Mouse (Mus musculus) cerebellum, adult (tissue): Measurements from ENCODE around the gene Atp8b3.

Source experiments
- ATAC-seq: cut with Nextera tagmentation; 2 replicates; pipeline ENCODE4 v1.9.2; 2017; ENCODE audit warnings: mild to moderate bottlenecking, moderate library complexity, mixed read lengths; ENCODE audit not compliant: insufficient number of reproducible peaks, low FRiP score, low TSS enrichment

Atp8b3 gene

DNA sequence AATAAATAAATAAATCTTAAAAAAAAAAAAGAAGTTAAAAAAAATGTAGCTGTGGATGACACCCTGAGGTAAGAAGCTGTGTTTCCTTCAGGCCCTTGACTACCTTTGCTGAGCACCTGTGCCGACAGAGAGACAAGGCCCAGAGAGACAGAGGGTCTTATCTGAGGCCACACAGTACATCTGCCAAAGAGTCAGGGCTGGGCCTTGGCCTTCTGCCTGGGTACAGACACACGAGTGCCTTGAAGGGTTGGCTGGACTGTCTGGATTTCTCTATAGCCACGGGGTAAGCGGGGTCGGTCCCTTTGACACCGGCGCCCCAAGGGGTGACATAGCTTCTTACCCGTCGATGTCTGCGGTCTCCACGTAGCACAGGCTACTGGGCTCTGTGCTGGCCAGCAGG, 6.1 kb downstream of the Atp8b3 start:
- no peak for ATAC-seq

DNA sequence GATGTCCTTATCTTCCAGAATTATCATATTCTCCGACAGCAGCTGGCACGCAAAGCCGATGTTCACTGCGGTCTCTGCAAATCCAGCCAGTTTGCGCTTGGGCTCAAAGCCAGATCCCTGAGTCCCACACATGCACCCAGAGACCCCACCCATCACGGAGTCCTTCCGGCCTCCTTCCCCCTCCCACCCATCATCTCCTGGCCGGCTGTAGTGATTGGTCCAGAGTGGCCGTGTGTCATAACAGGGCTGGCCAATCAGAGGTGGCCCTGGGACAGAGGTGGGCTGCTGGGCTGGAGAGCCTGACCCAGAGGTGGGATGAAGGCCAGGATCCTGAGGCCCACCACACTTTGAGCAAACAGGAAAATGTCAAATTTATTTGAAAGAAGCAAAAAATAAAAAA, 12.8 kb downstream of the Atp8b3 start:
- ATAC-seq: no peak

DNA sequence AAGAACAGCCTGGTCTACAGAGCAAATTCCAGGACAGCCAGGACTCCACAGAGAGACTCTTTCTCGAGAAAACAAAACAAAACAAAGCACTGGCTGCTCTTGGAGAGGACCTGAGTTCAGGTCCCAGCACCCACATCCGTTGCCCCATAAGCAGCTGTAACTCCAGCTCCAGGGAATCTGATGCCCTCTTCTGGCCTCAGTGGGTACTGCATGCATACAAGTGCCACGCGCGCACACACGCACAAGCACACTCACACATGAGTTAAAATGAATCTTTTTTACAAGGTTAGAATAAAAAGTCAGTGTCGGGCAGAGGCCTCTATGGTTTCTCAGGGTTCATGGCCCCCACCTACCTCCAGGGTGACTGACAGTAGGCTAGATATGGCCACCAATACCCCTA, 15.6 kb downstream of the Atp8b3 start:
- no peak for ATAC-seq

DNA sequence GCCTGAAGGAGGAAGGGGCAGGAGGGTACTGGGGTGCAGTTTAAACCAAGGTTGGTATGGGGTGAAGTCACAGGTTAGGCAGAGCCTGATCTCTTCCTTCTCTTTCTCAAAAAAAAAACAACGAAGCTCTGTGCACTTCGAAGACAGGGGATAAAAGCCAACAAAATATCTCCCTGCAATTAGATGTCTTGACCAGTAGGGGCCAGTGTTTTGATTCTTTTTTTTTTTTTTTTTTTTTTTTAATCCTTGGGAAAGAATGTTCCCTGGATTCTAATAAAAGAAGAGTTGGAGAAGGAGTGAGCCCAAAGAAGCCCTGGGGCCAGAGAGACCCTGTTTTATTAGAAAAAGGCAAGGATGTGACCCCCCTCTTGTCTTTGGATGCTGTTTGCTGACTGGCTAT, 19.6 kb downstream of the Atp8b3 start:
- ATAC-seq: no peak

DNA sequence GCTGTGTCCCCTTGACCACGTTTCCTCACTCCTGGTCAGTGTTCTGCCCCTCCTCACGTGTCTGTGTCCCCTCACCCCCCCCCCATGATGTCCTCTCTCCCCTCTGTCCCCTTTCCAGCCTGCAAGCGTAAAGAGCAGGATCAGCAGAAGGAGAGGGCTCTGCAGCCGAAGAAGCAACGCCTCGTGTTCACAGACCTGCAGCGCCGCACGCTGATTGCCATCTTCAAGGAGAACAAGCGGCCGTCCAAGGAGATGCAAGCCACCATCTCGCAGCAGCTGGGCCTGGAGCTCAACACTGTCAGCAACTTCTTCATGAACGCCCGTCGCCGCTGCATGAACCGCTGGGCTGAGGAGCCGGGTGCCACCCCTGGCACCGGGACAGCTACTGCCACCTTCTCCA, 25.2 kb downstream of the Atp8b3 start:
- no peak for ATAC-seq

DNA sequence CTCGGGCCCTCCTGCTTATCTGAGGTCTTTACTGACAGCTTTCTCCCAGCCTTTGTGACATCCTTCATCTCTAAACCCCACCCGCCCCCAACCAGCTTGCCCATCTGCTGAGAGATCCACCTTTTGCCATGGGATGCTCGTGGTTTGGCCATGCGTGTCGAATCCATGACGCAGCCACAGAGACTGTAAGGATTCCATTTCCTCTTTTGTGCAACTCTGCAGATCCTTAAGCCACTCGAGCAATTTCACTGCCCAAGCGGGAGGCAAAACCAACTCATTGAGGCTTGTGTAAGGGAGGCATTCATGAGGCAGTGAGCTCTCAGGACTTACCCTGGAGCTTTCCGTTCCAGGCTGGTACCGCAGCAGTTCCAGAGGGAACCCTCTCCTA, 28.7 kb downstream of the Atp8b3 start:
- no peak for ATAC-seq

DNA sequence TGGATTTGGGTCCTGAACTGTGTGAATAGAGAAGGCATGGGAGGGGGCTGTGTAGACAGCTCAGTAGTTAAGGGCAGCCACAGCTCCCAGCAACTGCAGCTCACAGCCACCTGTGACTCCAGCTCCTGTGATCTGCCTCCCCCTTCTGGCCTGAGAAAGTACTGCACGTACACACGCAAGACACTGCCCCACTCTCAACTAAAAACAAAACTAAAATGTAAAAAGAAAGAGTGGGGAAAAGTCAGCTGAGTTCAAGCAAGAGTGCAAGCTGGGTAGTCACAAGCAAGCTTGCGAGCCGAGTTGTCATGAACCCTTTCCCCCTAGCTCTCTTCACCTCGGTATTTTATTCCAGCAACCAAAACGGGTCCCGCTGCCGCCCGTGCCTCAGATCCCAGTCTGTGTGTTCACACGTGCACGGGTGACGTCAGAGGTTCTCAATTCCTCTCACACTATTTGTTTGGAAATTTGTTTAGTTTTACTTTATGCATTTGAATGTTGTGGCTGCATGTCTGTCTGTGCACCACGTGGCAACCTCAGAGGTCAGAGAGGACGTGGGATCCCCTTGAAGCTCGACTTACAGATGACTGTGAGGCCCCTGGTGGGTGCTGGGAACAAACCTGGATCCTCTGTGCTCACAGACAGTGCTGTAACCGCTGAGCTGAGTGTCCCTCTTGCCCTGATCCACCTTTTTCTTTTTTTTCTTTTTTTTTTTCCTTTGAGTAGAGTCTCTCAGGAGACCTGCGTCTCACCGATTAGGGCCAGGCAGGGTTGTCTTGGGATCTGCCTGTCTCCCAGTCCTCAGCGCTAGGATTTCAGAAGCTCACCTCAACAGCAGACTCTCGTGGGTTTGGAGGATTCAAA, 29.3 kb downstream of the Atp8b3 start:
- ATAC-seq: no peak

DNA sequence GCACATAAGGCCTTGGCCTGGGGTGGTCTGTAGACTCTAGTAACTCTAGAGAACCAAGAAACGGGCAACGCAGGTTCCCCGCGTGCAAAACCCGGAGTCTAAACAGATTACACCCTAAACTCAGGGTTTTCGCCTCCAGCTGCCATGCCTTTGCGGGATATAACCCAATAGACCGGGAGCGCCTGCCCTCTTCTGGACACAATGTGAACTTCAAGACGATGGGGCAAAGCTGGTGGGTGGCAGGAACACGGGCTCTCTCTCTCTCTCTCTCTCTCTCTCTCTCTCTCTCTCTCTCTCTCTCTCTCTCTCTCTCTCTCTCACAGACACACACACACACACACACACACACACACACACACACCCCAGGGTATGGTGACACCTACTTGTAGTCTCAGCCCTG, 32.7 kb downstream of the Atp8b3 start:
- ATAC-seq: no peak

DNA sequence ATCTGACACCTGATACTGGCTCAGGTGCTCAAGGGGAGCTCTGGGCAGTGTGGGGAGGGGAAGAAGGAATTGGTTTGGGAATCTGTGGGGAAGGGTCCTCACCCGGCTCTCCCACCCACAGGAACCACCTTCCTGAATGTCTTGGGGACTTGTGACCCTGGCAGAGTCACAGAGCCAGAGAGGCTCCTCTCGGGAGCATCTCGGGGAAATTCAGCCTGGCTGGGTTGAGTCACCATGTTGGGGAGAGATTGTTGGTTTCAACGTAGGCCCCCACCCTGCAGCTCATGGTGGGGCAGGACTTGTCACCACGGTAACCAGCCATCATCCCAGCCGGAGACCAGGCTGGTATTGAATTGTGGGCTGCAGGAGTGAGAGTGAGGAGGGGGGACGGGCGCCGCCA, 34.2 kb downstream of the Atp8b3 start:
- ATAC-seq: no peak

DNA sequence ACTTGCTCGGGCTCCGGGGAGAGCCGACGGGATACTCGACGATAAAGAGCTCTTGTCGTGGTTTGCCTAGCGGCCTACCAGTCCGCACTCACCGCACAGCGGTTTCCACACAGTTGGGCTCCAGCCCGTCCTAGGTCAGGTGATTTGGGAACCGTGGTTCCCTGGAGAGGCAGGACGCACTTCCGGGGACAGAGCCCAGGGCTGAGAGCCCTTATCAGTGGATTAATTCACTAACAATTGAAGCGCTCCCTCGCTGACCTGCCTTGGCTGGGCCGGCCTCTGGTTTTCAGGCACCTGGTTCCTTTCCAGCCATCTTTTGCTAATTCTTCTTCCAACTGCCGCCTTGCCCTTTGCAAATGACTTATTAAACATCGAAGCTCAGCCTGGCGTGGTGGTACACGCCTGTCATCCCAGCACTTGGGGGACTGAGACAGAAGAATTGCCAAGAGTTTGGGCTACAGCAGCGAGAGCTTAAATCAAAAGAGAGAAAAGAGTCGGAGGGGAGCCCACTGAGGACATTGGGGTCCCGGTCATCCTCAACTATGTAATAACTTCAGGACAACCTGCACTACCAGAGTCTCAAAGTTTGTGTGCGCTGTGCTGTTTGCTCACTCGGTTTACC, 35.2 kb downstream of the Atp8b3 start:
- ATAC-seq: no peak

DNA sequence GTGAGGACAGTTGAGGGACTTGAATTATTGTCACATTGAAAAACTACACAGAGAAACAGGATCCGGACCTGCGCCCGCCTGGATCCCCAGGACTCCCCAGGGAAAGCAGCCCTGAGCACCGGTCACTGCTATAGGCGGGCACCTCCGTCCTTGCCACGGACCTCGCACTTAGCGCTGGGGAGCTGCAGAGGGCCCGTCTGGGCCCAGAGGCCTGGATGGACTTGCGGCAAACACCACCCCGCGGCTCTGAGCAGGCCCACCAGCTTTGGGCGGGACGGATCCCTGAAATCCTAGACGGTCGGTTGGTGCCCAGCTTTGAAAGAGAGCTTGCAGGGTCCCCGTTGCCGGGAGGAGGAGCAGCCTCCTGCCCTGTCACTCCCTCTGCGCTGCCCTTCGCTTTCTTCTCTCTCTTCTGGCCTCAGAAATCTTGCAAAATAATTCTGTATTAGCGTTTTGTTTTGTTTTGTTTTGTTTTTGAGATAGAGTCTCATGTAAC, 36.1 kb downstream of the Atp8b3 start:
- no peak for ATAC-seq

DNA sequence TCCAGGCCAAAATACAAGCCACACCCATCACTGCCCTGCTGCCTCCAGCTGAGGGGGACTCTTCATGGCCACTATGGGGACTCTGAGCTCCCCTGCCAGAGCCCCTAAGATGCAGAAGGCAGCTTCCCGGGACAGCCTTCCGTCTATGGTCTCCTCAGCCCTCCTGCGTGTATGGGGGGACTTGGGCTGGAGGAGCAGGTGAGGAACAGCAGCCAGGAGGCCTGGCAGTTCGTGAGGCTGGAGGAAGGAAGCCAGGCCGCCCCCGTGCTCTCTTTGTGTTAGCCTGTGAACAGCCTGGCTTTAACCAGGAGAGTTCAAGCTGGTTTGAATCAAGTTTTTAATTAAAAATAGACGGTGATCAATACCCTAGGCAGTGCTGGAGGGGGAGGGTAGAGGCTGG, 36.6 kb downstream of the Atp8b3 start:
- no peak for ATAC-seq

DNA sequence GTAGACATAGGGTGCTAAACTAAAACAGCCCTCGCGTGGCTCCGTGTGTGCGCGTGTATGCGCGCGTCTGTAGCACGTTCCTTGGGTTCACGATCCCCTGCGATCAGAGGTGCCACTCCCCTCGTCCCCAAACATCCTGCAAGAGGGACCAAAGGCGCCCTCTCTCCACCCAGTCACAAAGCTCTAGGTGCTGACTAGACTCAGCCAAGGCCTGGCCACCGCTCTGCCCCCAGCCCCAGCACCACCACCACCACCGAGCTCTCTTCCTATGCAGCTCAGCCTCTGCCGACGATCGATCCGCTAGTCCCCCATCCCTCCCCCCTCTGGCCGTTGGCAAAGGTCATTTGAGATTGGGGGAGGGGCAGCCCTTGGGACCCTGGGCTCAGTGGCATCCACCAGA, 42.5 kb downstream of the Atp8b3 start:
- ATAC-seq: no peak

DNA sequence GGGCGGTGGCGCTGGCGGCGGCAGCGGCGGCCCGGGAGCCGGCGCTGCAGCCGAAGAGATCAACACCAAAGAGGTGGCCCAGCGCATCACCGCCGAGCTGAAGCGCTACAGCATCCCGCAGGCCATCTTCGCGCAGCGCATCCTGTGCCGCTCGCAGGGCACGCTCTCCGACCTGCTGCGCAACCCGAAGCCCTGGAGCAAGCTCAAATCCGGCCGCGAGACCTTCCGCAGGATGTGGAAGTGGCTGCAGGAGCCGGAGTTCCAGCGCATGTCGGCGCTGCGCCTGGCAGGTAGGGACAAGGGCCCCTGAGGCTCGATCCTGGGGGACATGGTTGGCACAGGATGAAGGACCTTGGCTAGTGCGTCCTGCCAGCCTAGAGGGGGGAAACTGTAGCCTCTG, 43.0 kb downstream of the Atp8b3 start:
- ATAC-seq: no peak

DNA sequence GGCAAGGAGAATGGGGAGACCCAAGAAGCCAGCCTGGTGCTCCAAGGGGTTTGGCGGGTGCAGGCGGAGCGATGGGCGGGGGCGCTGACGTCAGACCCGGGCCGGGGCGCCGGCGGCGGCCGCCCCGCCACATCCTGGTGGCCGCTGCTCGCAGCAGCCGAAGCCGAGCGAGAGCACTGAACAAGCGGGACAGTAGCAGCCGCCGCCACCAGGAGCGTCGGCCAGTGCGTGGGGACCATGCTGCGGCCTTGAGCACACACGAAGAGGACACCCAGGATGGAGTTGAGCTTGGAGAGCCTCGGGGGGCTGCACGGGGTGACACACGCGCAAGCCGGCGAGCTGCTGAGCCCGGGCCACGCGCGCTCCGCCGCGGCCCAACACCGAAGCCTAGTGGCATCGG, 44.2 kb downstream of the Atp8b3 start, which contains the start of gene Onecut3:
TSS of gene Onecut3 (plus strand) at position 104 of the 400 bp plus-strand sequence.
- no peak for ATAC-seq

DNA sequence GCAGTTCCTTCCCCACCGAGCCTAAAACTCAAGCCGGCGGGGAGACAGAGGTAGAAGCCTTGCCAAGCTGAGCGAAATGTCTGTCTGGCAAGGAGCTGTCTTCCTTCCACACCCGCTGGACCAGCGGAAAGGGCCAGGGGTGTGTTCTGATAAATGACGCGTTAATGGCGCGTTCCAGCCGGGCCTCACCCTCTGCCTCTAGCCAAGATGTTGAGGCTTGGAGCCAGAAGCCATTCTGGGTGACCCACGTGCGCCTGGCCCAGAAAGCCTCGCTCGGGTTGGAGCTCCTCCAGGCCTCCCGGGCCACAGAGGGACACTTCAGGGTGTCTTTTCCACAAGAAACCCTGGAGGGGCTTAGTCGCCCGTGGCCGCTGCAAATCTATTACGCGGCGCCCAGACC, 48.9 kb downstream of the Atp8b3 start:
- ATAC-seq: no peak

DNA sequence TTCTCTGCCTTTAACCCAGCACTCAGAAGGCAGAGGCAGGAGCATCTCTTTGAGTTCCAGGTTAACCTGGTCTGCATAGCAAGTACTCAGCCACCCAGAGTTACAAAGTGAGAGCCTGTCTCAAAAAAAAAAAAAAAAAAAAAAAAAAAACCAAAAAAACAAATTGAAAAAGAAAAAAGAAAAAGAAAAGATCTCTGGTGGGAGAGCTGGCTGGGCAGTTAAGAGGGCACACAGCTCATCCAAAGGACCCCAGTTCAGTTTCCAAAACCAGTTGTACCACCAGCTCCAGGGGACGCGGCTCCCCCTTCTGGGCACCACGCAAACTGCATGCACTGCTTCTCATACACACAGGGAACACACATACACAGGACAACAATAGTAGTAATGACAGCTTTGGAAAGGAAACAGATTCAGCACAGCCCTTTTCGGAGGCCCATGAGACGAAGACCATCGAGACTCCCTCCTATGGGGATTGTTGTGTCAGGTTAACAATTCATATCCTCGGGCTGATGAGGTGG, 52.0 kb downstream of the Atp8b3 start:
- ATAC-seq: no peak

DNA sequence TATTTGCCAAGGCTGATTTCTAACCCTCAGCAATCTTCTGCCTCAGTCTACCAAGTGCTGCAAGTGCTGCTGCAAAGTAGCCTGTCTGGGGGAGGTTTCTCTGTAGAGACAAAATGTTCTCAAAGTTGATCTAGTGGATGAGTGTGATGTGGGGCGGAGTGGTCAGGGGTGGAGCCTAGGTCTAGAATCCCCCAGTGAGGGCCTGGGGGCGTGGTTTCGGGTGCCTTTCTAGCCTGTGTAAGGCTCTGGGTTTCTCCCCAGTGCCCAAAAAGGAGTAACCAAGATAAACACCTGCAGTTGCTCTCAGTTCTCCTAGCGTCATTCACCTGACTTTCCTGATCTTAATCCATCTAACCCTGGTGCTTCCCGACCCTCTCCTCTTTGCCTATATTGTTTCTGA, 57.9 kb downstream of the Atp8b3 start:
- ATAC-seq: no peak

DNA sequence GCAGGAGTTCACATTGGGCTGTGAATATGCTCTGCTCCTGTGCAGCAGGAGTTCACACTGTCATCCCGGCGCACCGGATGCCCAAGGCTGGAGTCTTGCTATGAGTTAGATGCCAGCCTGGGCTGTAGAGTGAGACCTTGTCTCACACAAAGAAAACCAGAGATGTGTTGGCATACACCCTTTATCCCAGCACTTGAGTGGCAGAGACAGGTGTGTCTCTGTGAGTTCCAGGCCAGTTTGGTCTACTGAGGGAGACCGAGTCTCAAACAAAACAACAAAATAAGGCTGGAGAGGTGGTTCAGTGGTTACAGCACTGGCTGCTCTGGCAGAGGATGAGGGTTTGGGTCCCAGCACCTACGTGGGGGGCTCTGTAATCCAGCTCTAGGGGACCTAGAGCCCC, 60.4 kb downstream of the Atp8b3 start:
- ATAC-seq: no peak

DNA sequence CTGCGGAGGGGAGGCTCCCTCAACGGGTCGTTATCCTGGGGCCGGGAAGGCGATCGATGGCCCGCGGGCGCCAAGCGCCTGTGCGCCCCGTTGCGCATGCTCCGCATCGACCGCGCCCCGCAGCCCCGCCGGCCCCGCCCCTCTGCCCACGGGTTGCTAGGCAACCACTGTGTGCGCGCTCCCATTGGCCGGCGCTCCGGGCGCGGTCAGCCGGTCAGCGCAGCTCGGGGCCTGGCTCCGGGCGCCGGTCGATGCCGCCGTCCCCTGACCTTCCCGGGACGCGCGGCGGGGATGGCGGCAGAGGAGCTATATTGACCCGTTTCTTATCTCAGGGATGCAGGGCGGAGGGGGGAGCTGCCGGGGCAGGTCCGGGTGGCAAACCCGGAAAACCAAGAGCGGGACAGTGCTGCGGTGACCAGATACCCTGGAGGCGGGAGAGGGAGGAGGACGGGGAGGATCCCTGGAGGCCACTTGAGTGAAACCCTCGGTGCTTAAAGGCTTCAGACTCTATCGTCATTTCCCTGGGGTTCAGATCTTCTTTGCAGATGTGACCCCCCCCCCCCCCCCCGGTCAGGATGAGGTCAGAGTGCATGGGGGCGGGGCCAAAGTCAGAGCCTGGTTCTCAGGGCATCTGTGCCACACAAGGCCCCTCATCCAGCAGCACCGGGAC, 63.5 kb downstream of the Atp8b3 start:
- ATAC-seq: peak; percentile 95
